Mouse (Mus musculus) liver, embryonic 11.5 days (tissue): ENCODE results near the gene Ube2g1. TPM values are rescaled to one million over a fixed set of nuclear protein-coding genes. Genes with fewer than 3 reads are reported as not detected.

ENCODE experiments used
- ATAC-seq: fragments of 200-750 bp; cut with Nextera tagmentation; replicated peaks from 2 replicates; pipeline ENCODE4 v1.8.0; 2017; ENCODE audit warnings: moderate number of reproducible peaks, mild to moderate bottlenecking, moderate TSS enrichment, moderate library complexity; ENCODE audit not compliant: low FRiP score
- DNase-seq: peaks from one replicate; pipeline ENCODE4 v3.0.0-alpha.2; 2017; ENCODE audit warnings: low spot score
- H3K27ac ChIP-seq: fragments of 300-500 bp; sonication (generic); 2 replicates; pipeline ENCODE4 v1.5.1; 2014; ENCODE audit warnings: mild to moderate bottlenecking, low read depth, low read length, control low read depth
- H3K27me3 ChIP-seq: fragments of 300-500 bp; sonication (generic); replicated peaks from 2 replicates; pipeline ENCODE4 v1.6.1; 2014; ENCODE audit warnings: low read length, mixed read lengths; ENCODE audit not compliant: control insufficient read depth, insufficient read depth
- H3K36me3 ChIP-seq: fragments of 300-500 bp; sonication (generic); 2 replicates; pipeline ENCODE4 v1.6.1; 2014; ENCODE audit warnings: mild to moderate bottlenecking, low read length, moderate library complexity, mixed read lengths; ENCODE audit not compliant: control insufficient read depth, insufficient read depth
- H3K4me1 ChIP-seq: fragments of 300-500 bp; sonication (generic); replicated peaks from 2 replicates; pipeline ENCODE4 v1.6.1; 2014; ENCODE audit warnings: low read length, mixed read lengths; ENCODE audit not compliant: control insufficient read depth, insufficient read depth
- H3K4me2 ChIP-seq: fragments of 300-500 bp; sonication (generic); 2 replicates; pipeline ENCODE4 v1.6.1; 2014; ENCODE audit warnings: mild to moderate bottlenecking, control low read depth, moderate library complexity
- H3K4me3 ChIP-seq: fragments of 300-500 bp; sonication (generic); 2 replicates; pipeline ENCODE4 v1.5.1; 2014; ENCODE audit warnings: low read depth, low read length, control low read depth
- H3K9ac ChIP-seq: fragments of 300-500 bp; sonication (generic); 2 replicates; pipeline ENCODE4 v1.6.1; 2014; ENCODE audit warnings: low read depth, low read length, control low read depth
- H3K9me3 ChIP-seq: fragments of 300-500 bp; sonication (generic); 2 replicates; pipeline ENCODE4 v1.6.1; 2016; ENCODE audit warnings: low read length, inconsistent platforms, mixed read lengths; ENCODE audit not compliant: control insufficient read depth
- WGBS: fragments of 180-500 bp; shearing (Covaris S2); extraction: QIAGEN DNeasy Blood & Tissue Kit; methylation state at CpG from one replicate; pipeline ENCODE4 v1.1.7; 2014; 5-methylcytosine and 5-hydroxymethylcytosine counted together
- polyA plus RNA-seq: library from polyadenylated mRNA; unstranded; fragments of >200 nt; fragmentation: Nextera tagmentation; extraction: Ambion mirVana; gene quantifications from 2 replicates; pipeline ENCODE4 v1.2.1, GENCODE M21; 2014

The Ube2g1 gene
- polyA plus RNA-seq, 1 experiment from 2014 or later = 61.9 TPM

DNA sequence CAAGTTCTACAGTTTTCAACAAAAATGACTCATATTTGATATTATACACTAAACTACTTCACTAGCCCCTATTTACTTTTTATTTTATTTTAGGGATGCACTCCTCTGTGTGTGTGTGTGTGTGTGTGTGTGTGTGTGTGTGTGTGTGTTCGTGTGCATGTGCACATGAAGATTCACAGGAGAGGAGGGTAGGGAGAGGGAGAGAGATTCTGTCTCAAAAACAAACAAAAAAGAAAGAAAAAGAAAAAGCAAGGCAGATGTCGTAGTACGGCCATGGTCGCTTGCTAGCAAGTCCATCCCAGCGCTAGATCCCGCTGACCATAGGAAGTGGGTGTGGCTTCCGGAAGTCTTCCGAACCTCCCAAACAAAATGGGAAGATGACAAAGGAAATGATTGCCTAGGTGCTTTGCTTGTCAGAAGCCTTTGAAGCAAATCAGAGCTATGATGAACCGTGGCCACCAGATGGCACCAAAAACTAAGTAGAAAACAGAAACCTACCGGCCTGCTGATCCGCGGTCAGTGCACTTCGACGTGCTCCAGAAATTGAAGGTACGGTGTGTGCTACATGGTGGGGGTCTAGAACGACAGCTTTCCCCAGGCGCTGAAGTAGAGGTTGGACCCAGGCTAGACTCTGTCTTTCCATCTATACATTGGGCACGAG lies 36.6 kb upstream of the Ube2g1 start:
- peak; percentile 56 for ATAC-seq
- 0 out of 2 replicates have a peak overlapping the region, but pooled peaks have one; percentile 2 for H3K4me3 ChIP-seq
- 4% methylated on average over 18 of the region's 18 CpGs for WGBS

DNA sequence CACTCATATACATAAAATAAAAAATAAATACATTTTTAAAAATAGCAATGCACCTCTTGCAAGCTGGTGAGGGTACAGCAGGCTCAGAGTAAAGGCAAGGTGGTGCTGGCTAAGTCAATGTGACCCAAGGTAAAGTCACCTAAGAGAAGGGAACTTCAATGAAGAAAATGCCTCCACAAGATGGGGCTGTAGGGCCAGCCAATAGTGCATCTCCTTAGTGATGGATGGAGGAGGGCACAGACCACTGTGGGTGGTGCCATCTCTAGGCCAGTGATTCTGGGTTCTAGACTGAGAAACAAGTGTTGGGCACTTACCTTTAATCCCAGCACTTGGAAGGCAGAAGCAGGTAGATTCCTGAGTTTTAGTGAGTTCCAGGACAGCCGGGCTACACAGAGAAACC lies 33.3 kb upstream of the Ube2g1 start:
- Histone ChIP-seq H3K36me3 (no peaks in the 10 kb centered on the region), H3K9me3 (no peaks in the 10 kb centered on the region), H3K27me3 (no peaks in the 10 kb centered on the region), H3K4me2 (no peak overlapping the region), H3K4me3 (no peak overlapping the region), H3K27ac (no peak overlapping the region), H3K4me1 (no peaks in the 10 kb centered on the region; the same call in 1 of the 2 replicates), H3K9ac (no peak overlapping the region)
- WGBS = 89% methylated on average over 1 of the region's 1 CpGs
- DNase-seq = no peak
- ATAC-seq = no peak

More for the DNA sequence above, 36.6 kb upstream of the Ube2g1 start:
- DNase-seq = peak; percentile 73
- Histone ChIP-seq H3K4me1 (no peaks in the 10 kb centered on the region; the same call in 1 of the 2 replicates), H3K27ac (no peak overlapping the region), H3K4me2 (peak overlapping the region; percentile 21), H3K27me3 (no peaks in the 10 kb centered on the region), H3K9me3 (no peaks in the 10 kb centered on the region), H3K9ac (0 out of 2 replicates have a peak overlapping the region, but pooled peaks have one; percentile 1), H3K36me3 (no peaks in the 10 kb centered on the region)

DNA sequence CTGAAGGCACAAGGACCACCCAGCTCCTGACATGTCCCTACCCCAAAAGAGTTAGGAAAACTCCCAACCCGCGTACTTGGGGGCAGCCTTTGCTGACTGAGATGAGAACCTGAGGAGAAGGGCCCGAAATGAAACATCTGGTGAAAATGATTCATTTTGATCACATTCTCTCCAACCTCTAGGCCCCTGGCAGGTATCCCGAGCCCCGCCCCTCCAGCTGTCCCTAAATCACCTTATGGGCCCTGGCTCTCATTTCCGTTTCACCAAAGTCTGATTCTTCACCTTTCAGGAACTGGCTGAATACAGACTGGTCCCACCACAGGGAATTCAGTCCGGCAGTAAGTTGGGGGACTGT lies 31.0 kb upstream of the Ube2g1 start:
- H3K4me2 ChIP-seq = peak overlapping the region; percentile 67
- ATAC-seq (no peak), DNase-seq (no peak)
- no peak overlapping the region for H3K27ac ChIP-seq
- no peaks in the 10 kb centered on the region for H3K9me3 ChIP-seq
- WGBS = 35% methylated on average over 7 of the region's 7 CpGs
- H3K4me1 ChIP-seq = no peaks in the 10 kb centered on the region
- H3K27me3 ChIP-seq = no peaks in the 10 kb centered on the region
- peak overlapping the region; percentile 15 for H3K4me3 ChIP-seq
- no peaks in the 10 kb centered on the region for H3K36me3 ChIP-seq
- H3K9ac ChIP-seq = no peak overlapping the region

DNA sequence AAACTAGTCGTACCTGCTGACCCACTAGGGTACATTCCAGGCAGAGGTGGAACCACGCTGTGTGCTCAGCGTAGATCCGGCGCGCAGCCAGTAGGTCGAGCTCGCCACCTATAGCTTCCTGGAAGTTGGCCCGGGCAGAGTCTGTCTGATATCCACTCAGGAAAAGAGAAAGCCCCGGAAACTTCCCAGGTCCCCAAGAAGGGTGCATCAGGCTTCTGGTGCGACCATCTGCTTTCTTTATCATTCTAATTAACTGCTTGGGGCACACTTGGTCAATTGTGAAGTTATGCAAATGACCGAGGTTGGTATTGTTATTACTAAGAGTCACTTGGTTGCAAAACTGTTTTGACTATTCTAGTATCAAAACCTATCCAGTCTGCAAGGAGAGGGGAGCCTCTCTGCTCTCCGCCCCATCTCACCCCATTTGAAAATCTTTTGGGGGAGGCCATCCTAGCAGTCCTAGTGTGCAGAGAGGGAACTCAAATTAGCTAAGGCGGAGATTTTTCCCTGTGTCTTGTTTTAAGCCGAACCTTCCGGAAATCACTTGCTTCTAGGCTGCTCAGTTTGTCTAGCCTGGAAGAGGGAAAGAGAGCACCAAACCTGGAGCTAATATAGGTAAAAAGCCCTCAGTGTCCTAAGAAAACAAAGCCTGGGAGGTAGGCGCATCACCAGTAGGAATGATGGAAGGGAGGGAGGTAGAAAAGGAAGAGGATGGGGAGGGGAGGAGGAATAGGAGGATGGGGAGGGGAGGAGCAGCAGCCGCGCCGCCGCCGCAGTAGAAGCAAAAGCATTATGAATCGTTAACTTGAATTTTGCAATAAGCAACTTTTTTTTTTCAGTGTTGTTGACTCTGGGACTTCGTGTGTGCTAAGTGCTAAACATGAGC lies 30.4 kb upstream of the Ube2g1 start:
- Histone ChIP-seq H3K4me2 (peak overlapping the region; percentile 67), H3K27ac (no peak overlapping the region), H3K27me3 (no peaks in the 10 kb centered on the region), H3K9me3 (no peaks in the 10 kb centered on the region), H3K9ac (no peak overlapping the region), H3K4me3 (peak overlapping the region; percentile 15), H3K36me3 (no peaks in the 10 kb centered on the region), H3K4me1 (no peaks in the 10 kb centered on the region)
- ATAC-seq (no peak), DNase-seq (no peak)
- 3% methylated on average over 24 of the region's 24 CpGs for WGBS

DNA sequence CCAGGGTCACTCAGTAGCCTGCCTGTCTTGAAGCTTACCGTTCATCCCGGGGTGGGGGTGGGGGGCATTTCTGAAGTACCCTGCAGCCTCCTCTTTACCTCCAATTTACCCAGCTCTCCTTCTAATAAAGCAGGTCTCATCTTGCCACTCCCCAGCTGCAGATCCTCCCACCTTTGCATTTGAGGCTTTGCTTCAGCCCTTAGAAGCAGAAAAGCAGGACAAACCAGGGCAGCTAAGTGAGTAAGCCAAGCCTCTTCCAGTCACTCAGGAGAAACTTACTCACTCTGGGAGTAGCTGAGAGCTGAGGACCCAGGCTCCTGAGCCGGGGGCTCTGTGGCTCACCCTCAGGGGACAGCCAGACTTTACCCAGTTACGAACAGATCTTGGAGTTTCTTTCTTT lies 28.6 kb upstream of the Ube2g1 start:
- Histone ChIP-seq H3K4me2 (no peak overlapping the region), H3K9ac (no peak overlapping the region), H3K4me3 (no peak overlapping the region), H3K36me3 (no peaks in the 10 kb centered on the region), H3K9me3 (no peaks in the 10 kb centered on the region), H3K27ac (no peak overlapping the region), H3K27me3 (no peaks in the 10 kb centered on the region), H3K4me1 (no peaks in the 10 kb centered on the region)
- WGBS = 81% methylated on average over 4 of the region's 4 CpGs
- DNase-seq (no peak), ATAC-seq (no peak)

DNA sequence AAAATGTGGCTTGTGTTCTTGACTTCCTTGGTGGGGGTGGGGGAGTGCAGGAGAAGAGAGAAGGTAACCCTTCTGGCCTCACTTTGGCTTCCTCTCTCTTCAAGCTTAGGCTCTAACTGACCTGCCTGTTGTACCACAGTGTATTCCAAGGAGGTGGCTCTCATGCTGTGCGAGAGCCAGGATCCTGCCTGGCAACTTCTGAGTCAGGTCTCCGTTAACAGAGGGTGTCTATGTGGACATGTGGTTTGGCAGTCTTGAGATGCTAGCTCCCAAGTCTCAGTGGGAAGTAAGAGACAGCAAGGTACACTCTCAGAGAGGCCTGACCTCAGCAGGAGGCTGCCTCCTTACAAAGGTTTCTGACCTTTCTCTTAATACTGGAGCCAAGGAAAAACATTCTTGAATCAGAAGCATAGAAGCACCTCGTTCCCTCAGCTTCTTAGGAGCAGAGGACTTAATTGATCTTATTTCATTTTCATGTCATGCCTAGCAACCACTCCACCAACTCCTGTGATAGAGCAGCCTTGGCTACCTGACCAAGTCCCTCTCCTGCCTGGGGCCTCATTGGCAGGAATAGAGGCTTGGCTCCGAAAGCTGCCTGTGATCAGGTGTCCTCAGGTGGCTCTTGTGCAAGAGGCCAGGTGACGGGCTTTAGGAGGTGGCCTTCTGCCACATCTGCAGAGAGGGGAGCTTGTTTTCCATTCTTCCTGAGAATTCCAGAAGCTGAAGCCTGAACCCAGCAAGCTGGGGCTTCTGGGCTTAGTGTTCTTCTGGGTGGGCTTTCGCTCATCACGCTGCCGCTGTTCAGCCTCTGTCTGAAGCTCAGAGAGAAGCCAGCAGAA lies 25.3 kb upstream of the Ube2g1 start:
- Histone ChIP-seq H3K4me3 (no peak overlapping the region), H3K27ac (no peak overlapping the region), H3K27me3 (no peaks in the 10 kb centered on the region), H3K4me1 (peaks cover 4% of the 10 kb centered on the region; the same call in 1 of the 2 replicates), H3K9me3 (no peaks in the 10 kb centered on the region), H3K9ac (no peak overlapping the region), H3K4me2 (no peak overlapping the region), H3K36me3 (no peaks in the 10 kb centered on the region)
- DNase-seq = no peak
- ATAC-seq = no peak
- 78% methylated on average over 8 of the region's 8 CpGs for WGBS

DNA sequence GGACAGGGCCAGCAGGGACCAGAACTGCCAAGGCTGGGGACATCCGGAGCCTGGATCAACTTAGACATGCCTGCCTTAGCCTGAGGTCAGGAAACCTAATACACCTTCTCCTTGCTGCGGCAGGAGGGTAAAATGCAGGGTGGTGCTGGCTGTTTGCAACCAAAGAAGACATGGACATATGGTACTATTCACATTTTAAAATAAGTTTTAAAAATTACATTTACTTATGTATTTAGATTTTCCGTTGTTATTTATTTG lies 24.7 kb upstream of the Ube2g1 start:
- 74% methylated on average over 3 of the region's 3 CpGs for WGBS
- peaks cover 4% of the 10 kb centered on the region; the same call in 1 of the 2 replicates for H3K4me1 ChIP-seq
- H3K4me2 ChIP-seq = no peak overlapping the region
- no peaks in the 10 kb centered on the region for H3K9me3 ChIP-seq
- ATAC-seq = no peak
- no peak overlapping the region for H3K27ac ChIP-seq
- H3K36me3 ChIP-seq = no peaks in the 10 kb centered on the region
- DNase-seq = no peak
- no peak overlapping the region for H3K4me3 ChIP-seq
- H3K9ac ChIP-seq = no peak overlapping the region
- no peaks in the 10 kb centered on the region for H3K27me3 ChIP-seq

DNA sequence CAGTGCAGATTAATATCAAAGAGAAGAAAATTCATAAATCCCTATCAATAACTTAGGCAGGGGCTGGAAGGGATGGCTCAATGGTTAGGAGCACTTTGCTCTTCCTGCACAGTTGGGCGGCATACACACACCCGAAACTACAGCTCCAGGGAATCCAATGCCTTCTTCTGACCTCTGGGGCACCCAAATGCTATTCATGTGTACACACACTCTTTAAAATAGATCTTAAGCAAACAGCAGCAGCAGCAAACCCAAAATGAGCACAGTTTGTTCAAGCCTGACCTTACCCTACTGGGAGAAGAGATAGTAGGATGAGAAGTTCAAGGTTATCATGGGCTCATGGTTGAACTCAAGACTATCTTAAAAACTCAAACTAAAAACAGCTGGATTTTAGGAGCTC lies 24.0 kb upstream of the Ube2g1 start:
- Histone ChIP-seq H3K27me3 (no peaks in the 10 kb centered on the region), H3K4me2 (no peak overlapping the region), H3K9me3 (no peaks in the 10 kb centered on the region), H3K36me3 (no peaks in the 10 kb centered on the region), H3K9ac (no peak overlapping the region), H3K4me3 (no peak overlapping the region), H3K27ac (no peak overlapping the region), H3K4me1 (peaks cover 8% of the 10 kb centered on the region)
- 81% methylated on average over 2 of the region's 2 CpGs for WGBS
- DNase-seq = no peak
- no peak for ATAC-seq
